Mouse (Mus musculus): ENCODE results near the gene Rtl3. TPM values are rescaled to one million over a fixed set of nuclear protein-coding genes. Genes with fewer than 3 reads are reported as not detected.

The Rtl3 gene
- 6.0 and 6.7 TPM in 2 replicates for polyA plus RNA-seq (2014; fragmentation: Nextera tagmentation; extraction: Ambion mirVana)

- DNase-seq (ENCODE audit: low spot score) (no peak), ATAC-seq (ENCODE audit: insufficient number of reproducible peaks, low FRiP score, low TSS enrichment, low read depth) (no peak)
- WGBS, result 68% methylated on average over 7 of the region's 7 CpGs
- Histone ChIP-seq H3K4me2 (ENCODE audit: low read depth, severe bottlenecking) (no peak within 1 kb of the TSS), H3K27me3 (ENCODE audit: control insufficient read depth, insufficient read depth, low read length) (no peaks in the 10 kb centered on the region), H3K36me3 (ENCODE audit: control insufficient read depth, insufficient read depth, low read length) (no peaks in the 10 kb centered on the region), H3K9me3 (ENCODE audit: control insufficient read depth, low read length) (no peaks in the 10 kb centered on the region), H3K9ac (ENCODE audit: low read length) (no peak within 1 kb of the TSS), H3K4me3 (ENCODE audit: low read depth, low read length) (no peak within 1 kb of the TSS), H3K27ac (replicated peaks; ENCODE audit: low read depth, low read length) (no peak within 1 kb of the TSS), H3K4me1 (ENCODE audit: control insufficient read depth, insufficient read depth, low read length) (no peaks in the 10 kb centered on the region)
Measured at GRCm38 (mm10) chrX:106840409-106840808, at the start of gene Rtl3. TSS of gene Rtl3 (minus strand) at chrX:106840644.

- ATAC-seq (ENCODE audit: insufficient number of reproducible peaks, low FRiP score, low TSS enrichment, low read depth) (no peak), DNase-seq (ENCODE audit: low spot score) (no peak)
- H3K4me3 ChIP-seq (ENCODE audit: low read depth, low read length), result no peak overlapping the region
- H3K27ac ChIP-seq (replicated peaks; ENCODE audit: low read depth, low read length), result no peak overlapping the region
- WGBS, result 56% methylated on average over 4 of the region's 4 CpGs
- no peaks in the 10 kb centered on the region for H3K4me1 ChIP-seq (ENCODE audit: control insufficient read depth, insufficient read depth, low read length)
- no peak overlapping the region for H3K9ac ChIP-seq (ENCODE audit: low read length)
- H3K4me2 ChIP-seq (ENCODE audit: low read depth, severe bottlenecking), result no peak overlapping the region
- H3K36me3 ChIP-seq (ENCODE audit: control insufficient read depth, insufficient read depth, low read length), result no peaks in the 10 kb centered on the region
- H3K27me3 ChIP-seq (ENCODE audit: control insufficient read depth, insufficient read depth, low read length), result no peaks in the 10 kb centered on the region
- no peaks in the 10 kb centered on the region for H3K9me3 ChIP-seq (ENCODE audit: control insufficient read depth, low read length)
Measured at GRCm38 (mm10) chrX:106872315-106872714, 31.9 kb upstream of the Rtl3 start.

- Histone ChIP-seq H3K36me3 (ENCODE audit: control insufficient read depth, insufficient read depth, low read length) (no peaks in the 10 kb centered on the region), H3K9me3 (ENCODE audit: control insufficient read depth, low read length) (no peaks in the 10 kb centered on the region), H3K4me2 (ENCODE audit: low read depth, severe bottlenecking) (no peak overlapping the region), H3K4me1 (ENCODE audit: control insufficient read depth, insufficient read depth, low read length) (no peaks in the 10 kb centered on the region), H3K9ac (ENCODE audit: low read length) (no peak overlapping the region), H3K27me3 (ENCODE audit: control insufficient read depth, insufficient read depth, low read length) (no peaks in the 10 kb centered on the region), H3K27ac (replicated peaks; ENCODE audit: low read depth, low read length) (no peak overlapping the region), H3K4me3 (ENCODE audit: low read depth, low read length) (no peak overlapping the region)
- 33% methylated on average over 3 of the region's 3 CpGs for WGBS
- no peak for DNase-seq (ENCODE audit: low spot score)
- ATAC-seq (ENCODE audit: insufficient number of reproducible peaks, low FRiP score, low TSS enrichment, low read depth), result no peak
Measured at GRCm38 (mm10) chrX:106871894-106872293, 31.4 kb upstream of the Rtl3 start.

GRCm38 (mm10) chrX:106871426-106871825 lies 31.0 kb upstream of the Rtl3 start:
- 53% methylated on average over 3 of the region's 3 CpGs for WGBS
- no peaks in the 10 kb centered on the region for H3K36me3 ChIP-seq (ENCODE audit: control insufficient read depth, insufficient read depth, low read length)
- no peak overlapping the region for H3K4me2 ChIP-seq (ENCODE audit: low read depth, severe bottlenecking)
- no peaks in the 10 kb centered on the region for H3K27me3 ChIP-seq (ENCODE audit: control insufficient read depth, insufficient read depth, low read length)
- no peak overlapping the region for H3K27ac ChIP-seq (replicated peaks; ENCODE audit: low read depth, low read length)
- ATAC-seq (ENCODE audit: insufficient number of reproducible peaks, low FRiP score, low TSS enrichment, low read depth) (no peak), DNase-seq (ENCODE audit: low spot score) (no peak)
- H3K9ac ChIP-seq (ENCODE audit: low read length), result no peak overlapping the region
- H3K9me3 ChIP-seq (ENCODE audit: control insufficient read depth, low read length), result no peaks in the 10 kb centered on the region
- H3K4me3 ChIP-seq (ENCODE audit: low read depth, low read length), result no peak overlapping the region
- no peaks in the 10 kb centered on the region for H3K4me1 ChIP-seq (ENCODE audit: control insufficient read depth, insufficient read depth, low read length)

- Histone ChIP-seq H3K4me1 (ENCODE audit: control insufficient read depth, insufficient read depth, low read length) (no peaks in the 10 kb centered on the region), H3K4me2 (ENCODE audit: low read depth, severe bottlenecking) (no peak overlapping the region), H3K9ac (ENCODE audit: low read length) (no peak overlapping the region), H3K9me3 (ENCODE audit: control insufficient read depth, low read length) (no peaks in the 10 kb centered on the region), H3K27me3 (ENCODE audit: control insufficient read depth, insufficient read depth, low read length) (no peaks in the 10 kb centered on the region), H3K36me3 (ENCODE audit: control insufficient read depth, insufficient read depth, low read length) (no peaks in the 10 kb centered on the region), H3K27ac (replicated peaks; ENCODE audit: low read depth, low read length) (no peak overlapping the region), H3K4me3 (ENCODE audit: low read depth, low read length) (no peak overlapping the region)
- DNase-seq (ENCODE audit: low spot score) (no peak), ATAC-seq (ENCODE audit: insufficient number of reproducible peaks, low FRiP score, low TSS enrichment, low read depth) (no peak)
- 81% methylated on average over 3 of the region's 3 CpGs for WGBS
Measured at GRCm38 (mm10) chrX:106853523-106854300, 13.3 kb upstream of the Rtl3 start.

- Histone ChIP-seq H3K4me1 (ENCODE audit: control insufficient read depth, insufficient read depth, low read length) (no peaks in the 10 kb centered on the region), H3K27me3 (ENCODE audit: control insufficient read depth, insufficient read depth, low read length) (no peaks in the 10 kb centered on the region), H3K4me3 (ENCODE audit: low read depth, low read length) (no peak overlapping the region), H3K36me3 (ENCODE audit: control insufficient read depth, insufficient read depth, low read length) (no peaks in the 10 kb centered on the region), H3K9me3 (ENCODE audit: control insufficient read depth, low read length) (no peaks in the 10 kb centered on the region), H3K4me2 (ENCODE audit: low read depth, severe bottlenecking) (no peak overlapping the region), H3K27ac (replicated peaks; ENCODE audit: low read depth, low read length) (no peak overlapping the region), H3K9ac (ENCODE audit: low read length) (no peak overlapping the region)
- DNase-seq (ENCODE audit: low spot score), result peak; percentile 43
- 45% methylated on average over 5 of the region's 5 CpGs for WGBS
- ATAC-seq (ENCODE audit: insufficient number of reproducible peaks, low FRiP score, low TSS enrichment, low read depth), result 0 out of 2 replicates have a peak, but pooled peaks have one; percentile 57
Measured at GRCm38 (mm10) chrX:106839591-106839990, 853 bp downstream of the Rtl3 start.

- Histone ChIP-seq H3K9ac (ENCODE audit: low read length) (no peak overlapping the region), H3K36me3 (ENCODE audit: control insufficient read depth, insufficient read depth, low read length) (no peaks in the 10 kb centered on the region), H3K9me3 (ENCODE audit: control insufficient read depth, low read length) (no peaks in the 10 kb centered on the region), H3K27ac (replicated peaks; ENCODE audit: low read depth, low read length) (no peak overlapping the region), H3K4me2 (ENCODE audit: low read depth, severe bottlenecking) (no peak overlapping the region), H3K4me3 (ENCODE audit: low read depth, low read length) (no peak overlapping the region), H3K27me3 (ENCODE audit: control insufficient read depth, insufficient read depth, low read length) (no peaks in the 10 kb centered on the region), H3K4me1 (ENCODE audit: control insufficient read depth, insufficient read depth, low read length) (no peaks in the 10 kb centered on the region)
- no peak for DNase-seq (ENCODE audit: low spot score)
- WGBS, result 72% methylated on average over 1 of the region's 1 CpGs
- no peak for ATAC-seq (ENCODE audit: insufficient number of reproducible peaks, low FRiP score, low TSS enrichment, low read depth)
Measured at GRCm38 (mm10) chrX:106830494-106830893, 9.9 kb downstream of the Rtl3 start.

GRCm38 (mm10) chrX:106809560-106810226 lies 30.8 kb downstream of the Rtl3 start:
- ATAC-seq (ENCODE audit: insufficient number of reproducible peaks, low FRiP score, low TSS enrichment, low read depth) (no peak), DNase-seq (ENCODE audit: low spot score) (no peak)
- 79% methylated on average over 7 of the region's 7 CpGs for WGBS
- Histone ChIP-seq H3K9ac (ENCODE audit: low read length) (no peak overlapping the region), H3K4me2 (ENCODE audit: low read depth, severe bottlenecking) (no peak overlapping the region), H3K4me3 (ENCODE audit: low read depth, low read length) (no peak overlapping the region), H3K27ac (replicated peaks; ENCODE audit: low read depth, low read length) (no peak overlapping the region), H3K36me3 (ENCODE audit: control insufficient read depth, insufficient read depth, low read length) (no peaks in the 10 kb centered on the region), H3K4me1 (ENCODE audit: control insufficient read depth, insufficient read depth, low read length) (no peaks in the 10 kb centered on the region), H3K27me3 (ENCODE audit: control insufficient read depth, insufficient read depth, low read length) (no peaks in the 10 kb centered on the region), H3K9me3 (ENCODE audit: control insufficient read depth, low read length) (no peaks in the 10 kb centered on the region)

All from limb, embryonic 11.5 days (tissue).